Mouse (Mus musculus): Measurements from ENCODE around the gene Cnbp. TPM values are rescaled to one million over a fixed set of nuclear protein-coding genes. Genes with fewer than 3 reads are reported as not detected.

Cnbp gene
- 1,000 to 10,000 TPM in 2 of 3 experiments, 100 to 1,000 TPM in 1; 888 to 1,186 (median 1,089) TPM for polyA plus RNA-seq (2017; shearing (Covaris generic))

- ATAC-seq, result peak; percentile 91
Observed at GRCm38 (mm10) chr6:87850900-87851614, at the start of gene Cnbp. Gene Cnbp (minus strand): TSS chr6:87851106.

DNA sequence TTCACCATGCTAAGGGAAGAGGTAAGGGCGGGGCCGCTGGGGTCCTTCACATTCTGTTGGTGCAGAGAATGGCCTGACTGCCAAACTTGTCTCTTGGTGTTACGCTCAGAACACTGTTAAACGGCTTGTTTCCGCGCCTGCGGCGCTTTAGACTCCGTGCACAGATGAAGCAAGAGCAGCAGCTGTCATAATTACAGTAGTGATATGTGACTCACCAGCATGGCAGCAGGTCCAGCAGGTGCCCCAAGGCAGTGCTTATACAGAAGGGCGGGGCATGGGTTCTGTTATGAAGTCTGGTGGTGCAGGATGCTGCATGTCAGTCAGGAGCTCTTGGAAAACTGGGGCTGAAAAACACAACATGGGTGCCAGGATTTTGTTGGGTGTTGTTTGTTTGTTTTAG lies 47.1 kb upstream of the Cnbp start:
- no peak for ATAC-seq

DNA sequence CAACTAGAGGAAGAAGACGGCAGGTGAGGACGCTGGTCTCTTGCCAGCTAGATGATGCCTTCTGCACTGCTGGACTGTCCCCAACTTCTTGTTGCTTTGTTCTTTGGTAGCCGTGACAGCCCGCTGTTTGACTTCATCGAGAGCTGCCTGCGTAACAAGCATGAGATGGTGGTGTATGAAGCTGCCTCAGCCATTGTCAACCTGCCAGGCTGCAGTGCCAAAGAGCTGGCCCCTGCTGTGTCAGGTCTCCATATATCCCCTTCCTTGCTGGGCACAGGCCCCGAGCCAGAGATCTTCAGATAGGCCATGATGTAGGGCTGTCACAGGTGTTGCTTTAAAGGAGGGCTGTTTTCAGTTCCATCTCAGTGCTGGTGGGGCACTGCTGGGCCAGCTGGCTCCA lies 43.0 kb upstream of the Cnbp start:
- ATAC-seq, result no peak

- ATAC-seq, result peak; percentile 91
Observed at GRCm38 (mm10) chr6:87887594-87888233, 36.8 kb upstream of the Cnbp start, which contains the start of gene Copg1. Gene Copg1 (plus strand): TSS chr6:87887814.

DNA sequence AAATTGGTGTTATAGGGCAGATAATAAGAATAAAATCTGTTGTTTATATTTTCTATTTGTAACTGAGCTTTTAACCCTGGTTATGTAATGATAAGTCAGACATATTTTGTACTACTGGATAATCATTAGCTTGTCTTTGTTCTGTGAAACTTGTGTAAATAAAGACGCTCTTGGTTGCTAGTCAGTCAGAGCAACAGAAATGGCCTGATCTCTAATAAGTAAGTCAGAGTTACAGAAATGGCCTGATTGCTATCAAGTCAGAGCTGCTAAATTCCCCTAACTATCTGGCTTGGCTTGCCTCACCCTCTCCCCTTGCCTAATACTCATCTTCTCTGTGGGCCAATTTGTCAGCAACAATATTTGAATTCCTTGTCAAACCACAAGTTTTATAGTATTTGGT lies 35.8 kb upstream of the Cnbp start:
- no peak for ATAC-seq

GRCm38 (mm10) chr6:87882816-87883215 lies 31.9 kb upstream of the Cnbp start:
- no peak for ATAC-seq

DNA sequence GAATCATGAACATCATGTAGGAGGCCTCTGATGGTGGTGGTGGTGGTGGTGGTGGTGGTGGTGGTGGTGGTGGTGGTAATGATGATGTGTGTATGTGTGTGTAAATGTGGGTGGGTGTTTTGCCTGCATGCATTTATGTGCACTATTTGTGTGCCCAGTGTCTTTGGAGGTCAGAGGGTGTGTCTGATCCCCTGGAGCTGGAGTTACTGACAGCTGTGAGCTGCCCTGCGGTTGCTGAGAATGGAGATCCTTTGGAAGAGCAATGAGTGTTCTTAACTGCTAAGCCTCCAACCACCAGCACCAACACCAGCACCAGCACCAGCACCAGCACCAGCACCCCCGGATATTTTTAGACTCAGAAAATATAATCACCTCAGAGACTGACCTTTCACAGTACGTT lies 31.3 kb upstream of the Cnbp start:
- no peak for ATAC-seq

DNA sequence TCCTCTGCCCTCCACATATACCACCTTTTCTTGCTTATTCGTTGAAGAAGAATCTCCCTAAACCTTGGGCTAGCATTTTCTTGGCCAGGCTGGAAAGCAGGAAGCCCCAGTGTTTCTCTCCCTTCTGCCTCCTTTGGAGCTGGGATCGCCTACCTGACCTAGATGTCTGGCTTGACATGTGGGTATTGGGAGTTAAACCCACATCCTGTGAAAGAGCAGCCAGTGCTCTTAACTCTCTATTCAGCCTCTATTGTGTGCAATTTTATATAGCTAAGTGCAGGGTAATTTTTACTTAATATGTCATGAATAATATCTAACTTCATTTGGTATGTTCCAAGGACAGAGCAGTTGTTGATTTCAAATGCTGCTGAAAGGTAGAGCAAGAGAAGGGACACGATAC lies 28.7 kb upstream of the Cnbp start:
- peak; percentile 54 for ATAC-seq

DNA sequence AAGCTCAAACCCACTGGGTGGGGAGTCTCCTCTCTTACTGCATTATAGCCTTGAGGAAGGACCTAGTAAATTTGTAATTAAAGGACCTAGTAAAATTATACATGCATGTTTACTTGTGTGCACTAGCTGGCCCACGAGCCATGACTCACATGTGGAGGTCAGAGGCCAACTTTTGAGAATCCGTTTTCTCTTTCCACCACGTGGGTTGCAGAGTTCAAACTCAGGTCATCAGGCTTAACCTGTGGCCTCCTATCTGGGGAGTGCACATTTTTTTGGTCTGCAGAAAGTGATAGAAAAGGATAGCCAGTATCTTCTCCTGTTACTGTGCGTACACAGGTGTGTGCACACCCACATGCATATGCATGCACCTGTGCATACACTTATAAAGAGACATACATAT lies 28.1 kb upstream of the Cnbp start:
- ATAC-seq, result peak; percentile 54

DNA sequence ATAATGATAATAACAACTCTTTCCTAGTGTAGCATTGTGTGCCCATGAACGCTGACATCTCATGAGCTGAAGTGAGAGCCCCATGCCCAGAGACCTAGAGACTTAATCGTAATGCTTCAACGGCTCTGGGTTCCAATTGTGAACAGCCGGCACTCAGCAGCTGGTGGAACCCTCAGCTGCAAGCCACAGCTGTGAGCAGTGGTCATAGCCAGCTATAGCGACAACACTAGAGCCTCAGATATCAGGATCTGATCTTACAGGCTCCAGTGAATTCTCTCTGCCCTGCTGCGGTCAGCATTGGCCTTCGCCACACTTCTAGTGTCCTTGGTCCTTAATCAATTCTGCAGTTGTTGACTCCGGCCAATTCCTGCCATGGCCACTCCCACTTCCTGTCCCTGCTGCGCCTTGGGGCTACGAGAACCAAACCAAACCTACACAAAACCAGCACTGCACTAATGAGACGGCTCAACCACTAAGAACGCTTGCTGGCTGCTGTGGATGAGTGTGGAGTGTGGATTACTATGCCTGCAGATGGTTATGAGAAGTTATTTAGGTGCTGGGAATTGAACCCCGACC lies 25.2 kb upstream of the Cnbp start:
- ATAC-seq, result no peak

GRCm38 (mm10) chr6:87875562-87875961 lies 24.7 kb upstream of the Cnbp start:
- no peak for ATAC-seq

DNA sequence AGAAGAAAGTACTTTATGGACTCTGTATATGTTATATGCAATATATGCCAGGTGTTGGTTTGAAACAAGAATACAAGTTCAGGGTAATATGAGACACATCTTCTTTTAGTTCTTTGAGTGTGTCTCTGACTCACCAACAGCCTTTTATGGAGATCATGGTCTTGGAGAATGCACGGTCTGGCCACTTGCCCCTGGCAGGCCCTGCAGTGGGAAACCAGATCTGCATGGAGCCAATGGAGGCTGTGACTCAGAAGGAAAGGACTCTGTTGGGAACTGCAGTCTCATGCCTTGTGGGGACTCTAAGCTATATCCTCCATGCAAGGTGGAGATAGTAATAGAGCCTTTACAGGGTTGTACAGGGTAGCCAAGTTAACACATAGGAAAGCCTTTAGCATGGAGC lies 24.2 kb upstream of the Cnbp start:
- no peak for ATAC-seq

- no peak for ATAC-seq
Observed at GRCm38 (mm10) chr6:87873963-87874362, 23.1 kb upstream of the Cnbp start.

GRCm38 (mm10) chr6:87873104-87873503 lies 22.2 kb upstream of the Cnbp start:
- ATAC-seq, result no peak

- no peak for ATAC-seq
Observed at GRCm38 (mm10) chr6:87871240-87871639, 20.3 kb upstream of the Cnbp start.

GRCm38 (mm10) chr6:87870440-87870839 lies 19.5 kb upstream of the Cnbp start:
- no peak for ATAC-seq

GRCm38 (mm10) chr6:87868871-87869506 lies 18.1 kb upstream of the Cnbp start:
- no peak for ATAC-seq

- ATAC-seq, result no peak
Observed at GRCm38 (mm10) chr6:87867256-87867655, 16.4 kb upstream of the Cnbp start.

DNA sequence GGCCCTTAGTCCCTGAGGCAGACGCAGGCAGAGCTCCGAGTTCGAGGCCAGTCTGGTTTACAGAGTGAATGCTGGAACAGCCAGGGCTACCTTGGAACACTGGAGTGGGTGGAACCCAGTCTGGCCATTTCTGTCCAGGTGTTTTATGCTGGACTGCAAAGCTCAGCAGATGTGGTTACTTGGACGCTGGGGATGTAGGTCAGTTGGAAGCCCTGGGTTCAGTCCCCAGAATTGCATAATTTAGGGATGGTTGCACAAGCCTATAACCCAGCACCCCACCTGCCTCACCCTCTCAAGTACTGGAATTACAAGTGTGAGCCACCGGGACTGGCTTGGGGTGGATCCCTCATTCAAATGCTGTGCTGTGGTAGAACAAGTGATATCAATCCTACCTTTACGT lies 15.3 kb upstream of the Cnbp start:
- no peak for ATAC-seq

DNA sequence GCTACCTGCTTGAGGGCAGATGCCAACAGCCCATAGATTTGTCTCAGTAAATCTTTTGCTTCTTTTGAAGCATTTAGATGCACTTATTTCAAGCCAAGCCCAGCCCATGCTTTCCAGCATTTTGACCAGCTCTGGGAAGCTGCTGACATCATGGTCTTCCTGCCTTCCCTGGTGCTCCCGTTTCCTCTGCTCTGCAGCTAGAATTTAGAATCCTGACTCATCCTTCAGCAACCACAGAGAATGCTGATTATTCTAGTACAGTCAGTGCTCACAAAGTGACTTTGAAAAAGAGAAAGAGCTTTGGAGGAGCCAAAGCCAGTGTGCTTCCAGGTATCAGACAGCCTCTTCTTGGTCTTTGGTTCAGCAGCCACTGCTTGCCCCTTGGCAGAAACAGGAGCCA lies 6.2 kb upstream of the Cnbp start:
- no peak for ATAC-seq

- no peak for ATAC-seq
Observed at GRCm38 (mm10) chr6:87853446-87853845, 2.5 kb upstream of the Cnbp start.

GRCm38 (mm10) chr6:87851871-87852270 lies 965 bp upstream of the Cnbp start:
- no peak for ATAC-seq

- ATAC-seq, result peak; percentile 22
Observed at GRCm38 (mm10) chr6:87850155-87850899, 579 bp downstream of the Cnbp start.
